Mouse (Mus musculus) heart, postnatal 0 days (tissue): ENCODE measurements at regions not wholly inside any gene's neighbourhood (a gene's known extent, or its start where the extent isn't known, plus 50 kb on each side); places are given as distances from the start of the nearest gene placed in this dataset.

Experiments
- ATAC-seq: fragments of 200-750 bp; cut with Nextera tagmentation; 2 replicates; pipeline ENCODE4 v1.8.0; 2017; ENCODE audit warnings: low read depth, moderate number of reproducible peaks, moderate library complexity; ENCODE audit not compliant: insufficient read depth
- DNase-seq: peaks from one replicate; pipeline ENCODE4 v3.0.0-alpha.2; 2016; ENCODE audit warnings: low spot score
- H3K27ac ChIP-seq: fragments of 300-500 bp; sonication (generic); 2 replicates; pipeline ENCODE4 v1.5.1; 2014; ENCODE audit warnings: low read depth, mild to moderate bottlenecking
- H3K27me3 ChIP-seq: fragments of 300-500 bp; sonication (generic); 2 replicates; pipeline ENCODE4 v1.6.1; 2014; ENCODE audit warnings: low read length, mixed read lengths; ENCODE audit not compliant: control insufficient read depth, insufficient read depth
- H3K36me3 ChIP-seq: fragments of 300-500 bp; sonication (generic); replicated peaks from 2 replicates; pipeline ENCODE4 v1.6.1; 2014; ENCODE audit warnings: low read length, mixed read lengths; ENCODE audit not compliant: control insufficient read depth, insufficient read depth
- H3K4me1 ChIP-seq: fragments of 300-500 bp; sonication (generic); 2 replicates; pipeline ENCODE4 v1.6.1; 2014; ENCODE audit warnings: antibody characterized with exemption; ENCODE audit not compliant: control insufficient read depth, insufficient read depth
- H3K4me2 ChIP-seq: fragments of 300-500 bp; sonication (generic); 2 replicates; pipeline ENCODE4 v1.6.1; 2014; ENCODE audit warnings: low read depth, mild to moderate bottlenecking, low read length, moderate library complexity
- H3K4me3 ChIP-seq: fragments of 300-500 bp; sonication (generic); 2 replicates; pipeline ENCODE4 v1.5.1; 2014; ENCODE audit warnings: low read depth, low read length
- H3K9ac ChIP-seq: fragments of 300-500 bp; sonication (generic); replicated peaks from 2 replicates; pipeline ENCODE4 v1.6.1; 2014; ENCODE audit warnings: low read depth, low read length, mixed read lengths
- H3K9me3 ChIP-seq: fragments of 300-500 bp; sonication (generic); replicated peaks from 2 replicates; pipeline ENCODE4 v1.6.1; 2016; ENCODE audit warnings: low read length; ENCODE audit not compliant: control insufficient read depth
- CTCF ChIP-seq: IDR thresholded peaks from 2 replicates; pipeline ENCODE4 v1.5.1; 2016; ENCODE audit warnings: antibody characterized with exemption, control low read depth, low read depth
- EP300 ChIP-seq: IDR thresholded peaks from 2 replicates; pipeline ENCODE4 v1.6.1; 2016; ENCODE audit warnings: antibody characterized with exemption, low read depth
- WGBS: fragments of 180-500 bp; shearing (Covaris S2); extraction: QIAGEN DNeasy Blood & Tissue Kit; methylation state at CpG from one replicate; pipeline ENCODE4 v1.1.7; 2014; 5-methylcytosine and 5-hydroxymethylcytosine counted together

DNA sequence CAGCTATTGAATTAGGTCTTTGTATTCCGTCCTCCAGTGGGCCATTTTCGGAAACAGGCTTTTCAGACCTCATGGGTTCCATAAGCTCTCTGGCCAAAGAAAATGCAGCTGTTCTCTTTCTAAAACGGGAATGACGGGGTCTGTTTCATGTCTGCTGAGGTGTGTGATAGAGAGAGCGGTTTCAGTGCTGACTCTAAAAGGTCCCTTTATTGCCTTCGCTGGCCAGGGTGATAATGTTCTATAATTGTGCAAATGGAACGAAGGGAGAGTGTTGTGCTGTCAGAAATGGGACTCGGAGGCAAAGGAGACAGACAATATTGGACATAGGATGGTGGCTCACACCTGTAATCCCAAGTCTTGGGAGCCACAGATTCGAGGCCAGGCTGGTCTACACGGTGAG, 53.5 kb upstream of the Osbpl8 start:
- Histone ChIP-seq H3K4me3 (no peak overlapping the region), H3K4me2 (peak overlapping the region; percentile 18; the same call in 1 of the 2 replicates), H3K36me3 (no peaks in the 10 kb centered on the region), H3K27ac (peak overlapping the region; percentile 1; the same call in 1 of the 2 replicates), H3K9ac (no peak overlapping the region), H3K27me3 (no peaks in the 10 kb centered on the region), H3K4me1 (0 out of 2 replicates have a peak, but pooled peaks cover 3% of the 10 kb centered on the region), H3K9me3 (no peaks in the 10 kb centered on the region)
- TF ChIP-seq EP300 (no peak), CTCF (no peak)
- peak; percentile 48; the same call in 1 of the 2 replicates for ATAC-seq
- no peak for DNase-seq
- 22% methylated on average over 10 of the region's 10 CpGs for WGBS

DNA sequence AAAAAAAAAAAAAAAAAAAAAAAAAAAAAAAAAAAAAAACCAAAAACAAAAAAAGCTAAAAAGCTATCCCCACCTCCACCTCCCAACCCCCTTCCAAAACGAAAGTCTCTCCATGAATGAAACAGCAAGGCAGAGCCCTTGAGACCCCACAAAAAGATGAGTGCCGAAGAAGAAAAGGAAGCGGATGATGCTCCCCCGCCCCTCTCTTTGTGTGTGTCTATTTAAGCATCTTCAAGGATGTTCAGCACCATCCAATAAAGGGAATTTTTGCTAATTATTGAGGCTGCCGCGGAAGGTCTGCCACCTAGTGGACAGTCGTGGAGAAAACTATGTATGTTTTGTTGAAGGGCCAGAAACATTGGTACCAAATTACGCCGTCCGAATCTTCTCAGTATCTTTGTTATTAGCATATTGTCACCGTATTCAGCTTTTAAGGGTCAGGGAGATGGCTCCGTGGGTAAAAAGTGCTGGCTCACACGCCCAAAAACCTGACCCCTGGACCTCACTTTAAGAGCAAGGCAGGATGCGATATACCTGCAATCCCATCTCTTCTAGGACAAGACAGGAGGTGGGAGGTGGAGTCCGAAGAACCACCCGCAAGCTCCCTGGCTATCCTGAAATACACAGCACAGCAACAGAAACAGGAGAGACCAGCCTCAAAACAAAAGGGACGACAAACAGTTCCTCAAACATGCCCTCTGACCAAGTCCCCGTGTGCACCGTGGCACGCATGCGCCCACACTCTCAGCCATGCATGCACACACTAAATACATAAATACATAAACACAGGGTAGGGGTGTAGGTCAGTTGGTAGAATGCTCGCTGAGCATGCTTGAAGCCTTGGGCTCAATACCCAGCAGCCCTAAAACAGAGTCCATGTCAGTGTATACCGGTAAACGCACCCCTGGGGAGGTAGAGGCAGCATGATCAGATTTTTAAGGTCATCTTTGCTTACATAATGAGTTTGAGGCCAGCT, 55.6 kb upstream of the Osbpl8 start:
- 48% methylated on average over 24 of the region's 24 CpGs for WGBS
- Histone ChIP-seq H3K9ac (no peak overlapping the region), H3K36me3 (no peaks in the 10 kb centered on the region), H3K4me1 (0 out of 2 replicates have a peak, but pooled peaks cover 3% of the 10 kb centered on the region), H3K27ac (no peak overlapping the region), H3K4me2 (peak overlapping the region; percentile 35), H3K4me3 (peak overlapping the region; percentile 25), H3K9me3 (no peaks in the 10 kb centered on the region), H3K27me3 (no peaks in the 10 kb centered on the region)
- no peak for ATAC-seq
- TF ChIP-seq EP300: no peak
- TF ChIP-seq CTCF: peak; percentile 77
- peak; percentile 58 for DNase-seq

DNA sequence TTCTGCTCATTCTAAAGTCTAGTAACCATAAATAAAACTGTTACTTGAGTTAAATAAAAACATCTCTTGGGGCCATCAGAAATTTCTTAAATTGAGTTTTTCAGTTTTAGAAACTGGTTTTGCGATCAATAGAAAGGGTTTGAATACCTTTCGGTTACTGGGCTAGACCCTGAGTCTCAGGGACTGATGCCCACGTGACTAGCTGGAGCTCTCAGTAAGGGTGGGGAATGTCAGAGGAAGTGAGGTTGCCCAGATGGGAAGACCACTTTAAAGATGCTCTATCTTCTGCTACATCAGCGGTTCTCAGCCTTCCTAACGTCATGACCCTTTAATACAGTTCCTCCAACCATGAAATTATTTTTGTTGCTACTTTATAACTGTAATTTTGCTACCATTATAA, 56.7 kb upstream of the Osbpl8 start:
- ATAC-seq (no peak), DNase-seq (no peak)
- WGBS: 77% methylated on average over 5 of the region's 5 CpGs
- TF ChIP-seq EP300 (no peak), CTCF (no peak)
- no peaks in the 10 kb centered on the region for H3K9me3 ChIP-seq
- H3K27me3 ChIP-seq: no peaks in the 10 kb centered on the region
- H3K27ac ChIP-seq: no peak overlapping the region
- 0 out of 2 replicates have a peak, but pooled peaks cover 3% of the 10 kb centered on the region for H3K4me1 ChIP-seq
- H3K36me3 ChIP-seq: no peaks in the 10 kb centered on the region
- H3K4me2 ChIP-seq: no peak overlapping the region
- H3K4me3 ChIP-seq: no peak overlapping the region
- no peak overlapping the region for H3K9ac ChIP-seq

DNA sequence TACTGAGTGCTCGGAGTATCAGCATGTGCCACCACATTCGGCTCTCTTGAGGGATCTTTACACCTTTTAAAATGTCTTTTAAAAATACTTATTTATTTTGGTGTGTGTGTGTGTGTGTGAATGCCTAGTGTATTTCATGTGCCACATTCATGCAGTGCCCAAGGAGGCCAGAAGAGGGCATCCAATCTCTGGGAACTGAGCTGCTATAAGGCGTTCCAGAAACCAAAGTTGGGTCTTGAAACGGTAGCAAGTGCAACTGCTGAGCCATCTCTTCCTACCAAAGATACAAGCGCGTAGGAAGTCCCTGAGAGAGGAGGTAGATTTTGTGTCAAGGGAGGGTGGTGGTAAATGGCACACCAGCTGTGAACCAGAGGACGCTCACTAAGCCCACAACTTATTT, 57.2 kb upstream of the Osbpl8 start:
- peak; percentile 54; the same call in 1 of the 2 replicates for ATAC-seq
- TF ChIP-seq CTCF (peak; percentile 75), EP300 (no peak)
- 54% methylated on average over 7 of the region's 7 CpGs for WGBS

DNA sequence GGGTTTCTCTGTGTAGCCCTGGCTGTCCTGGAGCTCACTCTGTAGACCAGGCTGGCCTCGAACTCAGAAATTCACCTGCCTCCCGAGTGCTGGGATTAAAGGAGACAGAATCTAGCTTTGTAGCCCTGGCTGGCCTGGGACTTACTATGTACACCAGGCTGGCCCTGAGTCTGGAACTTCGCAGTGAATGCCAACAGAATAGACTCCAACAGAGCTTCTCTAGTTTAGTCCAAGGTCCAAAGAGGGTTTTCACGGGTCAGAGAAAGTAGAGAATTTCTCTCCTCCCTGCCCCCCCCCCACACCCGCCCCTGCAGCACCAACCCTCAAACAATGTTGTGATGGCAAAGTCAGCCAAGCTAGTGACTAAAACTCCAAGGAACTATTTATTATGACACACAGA, 58.1 kb upstream of the Osbpl8 start:
- Histone ChIP-seq H3K9ac (no peak overlapping the region), H3K27ac (no peak overlapping the region), H3K9me3 (no peaks in the 10 kb centered on the region), H3K4me3 (no peak overlapping the region), H3K4me1 (peaks cover 11% of the 10 kb centered on the region; the same call in 1 of the 2 replicates), H3K27me3 (no peaks in the 10 kb centered on the region), H3K4me2 (no peak overlapping the region), H3K36me3 (no peaks in the 10 kb centered on the region)
- TF ChIP-seq CTCF (no peak), EP300 (no peak)
- DNase-seq: no peak
- WGBS: 90% methylated on average over 5 of the region's 5 CpGs
- no peak for ATAC-seq

More for the DNA sequence above, 57.2 kb upstream of the Osbpl8 start:
- no peak overlapping the region for H3K4me3 ChIP-seq
- H3K27ac ChIP-seq: no peak overlapping the region
- H3K9ac ChIP-seq: no peak overlapping the region
- peaks cover 4% of the 10 kb centered on the region; the same call in 1 of the 2 replicates for H3K4me1 ChIP-seq
- DNase-seq: peak; percentile 38
- no peaks in the 10 kb centered on the region for H3K9me3 ChIP-seq
- no peaks in the 10 kb centered on the region for H3K27me3 ChIP-seq
- no peak overlapping the region for H3K4me2 ChIP-seq
- no peaks in the 10 kb centered on the region for H3K36me3 ChIP-seq
